Mouse (Mus musculus) ES-E14 (cell line): ENCODE measurements around the gene Car3.

Source experiments
- CHD2 ChIP-seq: IDR thresholded peaks from 2 replicates; pipeline ENCODE4 v1.6.1; 2014; ENCODE audit warnings: mild to moderate bottlenecking, low read depth, low read length, inconsistent platforms
- HCFC1 ChIP-seq: IDR thresholded peaks from 2 replicates; pipeline ENCODE4 v1.6.1; 2012; ENCODE audit warnings: low read length, inconsistent platforms, borderline replicate concordance; ENCODE audit not compliant: insufficient read depth
- MAFK ChIP-seq: IDR thresholded peaks from 2 replicates; pipeline ENCODE4 v1.6.1; 2014; ENCODE audit warnings: mild to moderate bottlenecking, low read depth, low read length, inconsistent platforms; ENCODE audit not compliant: insufficient read depth
- ZC3H11A ChIP-seq: IDR thresholded peaks from 2 replicates; pipeline ENCODE4 v1.6.1; 2012; ENCODE audit warnings: low read depth, mild to moderate bottlenecking, inconsistent platforms, low read length, borderline replicate concordance
- ZNF384 ChIP-seq: IDR thresholded peaks from 2 replicates; pipeline ENCODE4 v1.6.1; 2012; ENCODE audit warnings: low read depth, low read length, inconsistent platforms

DNA sequence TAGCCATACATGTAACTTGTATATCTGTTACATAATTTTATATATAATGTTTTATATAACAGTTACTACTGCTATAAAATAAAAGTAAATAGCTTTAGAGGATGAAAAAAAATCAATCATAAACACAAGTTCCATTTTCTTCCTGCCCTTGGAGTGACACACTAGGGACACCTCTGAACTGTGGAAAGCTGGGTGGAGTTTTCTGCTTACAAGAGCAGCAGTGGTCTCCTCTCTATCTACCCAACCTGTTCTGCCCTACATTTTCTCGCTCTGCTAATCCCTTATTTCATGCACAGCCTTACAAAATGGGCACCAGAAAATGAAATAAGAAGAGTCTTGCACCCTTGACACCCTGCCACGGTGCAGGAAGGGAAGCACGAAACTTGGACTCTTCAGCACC, 16.0 kb downstream of the Car3 start:
- no peak for TF ChIP-seq HCFC1
- TF ChIP-seq MAFK = no peak
- TF ChIP-seq CHD2 = no peak
- no peak for TF ChIP-seq ZC3H11A
- no peak for TF ChIP-seq ZNF384
